Mouse (Mus musculus) testis, adult 10 weeks (tissue): Measurements from ENCODE around the gene Nkx2-9. TPM values are rescaled to one million over a fixed set of nuclear protein-coding genes. Genes with fewer than 3 reads are reported as not detected.

Source experiments
- polyA plus RNA-seq: library from polyadenylated mRNA; stranded (reverse); fragments of 350-450 nt; fragmentation: Illumina TruSeq; extraction: RNeasy Lipid Tissue Mini Kit (QIAGEN cat#74804); gene quantifications from one replicate; pipeline ENCODE4 v1.2.3, GENCODE M21; 2014; ENCODE audit warnings: low read depth, low replicate concordance

Nkx2-9 gene
- not detected for polyA plus RNA-seq

DNA sequence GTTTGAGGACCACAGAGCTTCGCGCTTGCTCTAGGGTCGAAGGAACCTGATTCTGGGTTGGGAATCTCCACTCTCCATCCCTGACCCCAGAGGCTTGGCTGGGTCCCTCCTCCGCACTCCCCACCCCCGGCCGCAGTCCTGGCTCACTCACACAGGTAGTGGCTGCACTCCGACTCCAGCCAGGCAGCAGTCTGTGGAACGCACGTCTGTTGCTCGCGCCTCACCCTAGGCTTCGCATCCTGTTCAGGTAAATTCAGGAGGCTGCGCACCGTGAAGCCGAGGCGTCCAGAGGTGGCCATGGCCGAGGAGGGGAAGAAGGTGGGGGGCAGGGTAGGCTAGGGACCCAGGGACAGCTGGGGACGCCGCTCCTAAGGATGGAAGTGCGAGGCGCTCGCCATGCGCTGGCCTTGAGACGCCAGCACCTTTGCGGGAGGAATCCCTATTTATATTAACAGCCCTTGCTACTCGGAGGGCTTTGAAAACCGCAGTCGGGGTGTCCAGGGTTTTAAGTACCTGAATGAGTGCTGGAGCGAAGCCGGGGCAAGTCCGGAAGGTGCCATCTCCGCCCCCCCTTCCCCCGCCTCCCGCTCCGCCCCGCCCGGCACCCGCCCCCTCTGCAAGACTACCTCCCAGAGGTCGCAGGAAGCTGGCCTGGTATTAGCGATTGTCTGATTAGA is at the start of gene Nkx2-9:
Gene Nkx2-9 (minus strand): TSS at position 524 of the 677 bp plus-strand sequence.

Other genes starting within 250 kb of the Nkx2-9 start
- gene Nkx2-1, start 76.4 kb downstream of the Nkx2-9 start, polyA plus RNA-seq = not detected
- 2.2 TPM for gene Pax9, start 78.5 kb upstream of the Nkx2-9 start, polyA plus RNA-seq